Mouse (Mus musculus) forebrain, postnatal 0 days (tissue): ENCODE measurements around the gene Rictor. TPM values are rescaled to one million over a fixed set of nuclear protein-coding genes. Genes with fewer than 3 reads are reported as not detected.
"Not testable (repeated sequence)": the region's sequence is repeated elsewhere in the genome, so short reads cannot be mapped to it uniquely, and the experiment has no call there.

Experiments
- ATAC-seq: fragments of 200-750 bp; cut with Nextera tagmentation; 2 replicates; pipeline ENCODE4 v1.8.0; 2017; ENCODE audit warnings: mild to moderate bottlenecking, moderate library complexity
- DNase-seq: peaks from one replicate; pipeline ENCODE4 v3.0.0-alpha.2; 2015
- H3K27ac ChIP-seq: fragments of 300-500 bp; sonication (generic); 2 replicates; pipeline ENCODE4 v1.5.1; 2014; ENCODE audit warnings: low read depth, mild to moderate bottlenecking, antibody characterized with exemption, low read length, moderate library complexity, mixed read lengths
- H3K27me3 ChIP-seq: fragments of 300-500 bp; sonication (generic); 2 replicates; pipeline ENCODE4 v1.6.1; 2014; ENCODE audit warnings: mild to moderate bottlenecking, low read length, mixed read lengths; ENCODE audit not compliant: insufficient read depth
- H3K36me3 ChIP-seq: fragments of 300-500 bp; sonication (generic); 2 replicates; pipeline ENCODE4 v1.6.1; 2014; ENCODE audit warnings: mild to moderate bottlenecking, moderate library complexity; ENCODE audit not compliant: insufficient read depth
- H3K4me1 ChIP-seq: fragments of 300-500 bp; sonication (generic); 2 replicates; pipeline ENCODE4 v1.6.1; 2014; ENCODE audit warnings: antibody characterized with exemption; ENCODE audit not compliant: insufficient read depth
- H3K4me2 ChIP-seq: fragments of 300-500 bp; sonication (generic); 2 replicates; pipeline ENCODE4 v1.6.1; 2014; ENCODE audit warnings: low read depth, mild to moderate bottlenecking, moderate library complexity
- H3K4me3 ChIP-seq: fragments of 300-500 bp; sonication (generic); 2 replicates; pipeline ENCODE4 v1.5.1; 2014; ENCODE audit warnings: low read depth, low read length, mixed read lengths
- H3K9ac ChIP-seq: fragments of 300-500 bp; sonication (generic); 2 replicates; pipeline ENCODE4 v1.6.1; 2014; ENCODE audit warnings: mild to moderate bottlenecking
- H3K9me3 ChIP-seq: fragments of 300-500 bp; sonication (generic); 2 replicates; pipeline ENCODE4 v1.6.1; 2016; ENCODE audit warnings: low read length
- CTCF ChIP-seq: sonication (generic); IDR thresholded peaks from 2 replicates; pipeline ENCODE4 v1.5.1; 2016; ENCODE audit warnings: antibody characterized with exemption, control low read depth, low read depth
- WGBS: fragments of 180-500 bp; shearing (Covaris S2); extraction: QIAGEN DNeasy Blood & Tissue Kit; methylation state at CpG from one replicate; pipeline ENCODE4 v1.1.7; 2014; 5-methylcytosine and 5-hydroxymethylcytosine counted together
- polyA plus RNA-seq: library from polyadenylated mRNA; unstranded; fragments of >200 nt; fragmentation: Nextera tagmentation; extraction: Ambion mirVana; gene quantifications from 2 replicates; pipeline ENCODE4 v1.2.1, GENCODE M21; 2015
- total RNA-seq: library from RNA; depleted of rRNA; stranded (reverse); fragments of >200 nt; gene quantifications from 2 replicates; pipeline ENCODE4 v1.2.3, GENCODE M21; 2014

Gene Rictor
- total and polyA plus RNA-seq, 2 experiments from 2014 or later: 32.9 to 42.0 TPM

DNA sequence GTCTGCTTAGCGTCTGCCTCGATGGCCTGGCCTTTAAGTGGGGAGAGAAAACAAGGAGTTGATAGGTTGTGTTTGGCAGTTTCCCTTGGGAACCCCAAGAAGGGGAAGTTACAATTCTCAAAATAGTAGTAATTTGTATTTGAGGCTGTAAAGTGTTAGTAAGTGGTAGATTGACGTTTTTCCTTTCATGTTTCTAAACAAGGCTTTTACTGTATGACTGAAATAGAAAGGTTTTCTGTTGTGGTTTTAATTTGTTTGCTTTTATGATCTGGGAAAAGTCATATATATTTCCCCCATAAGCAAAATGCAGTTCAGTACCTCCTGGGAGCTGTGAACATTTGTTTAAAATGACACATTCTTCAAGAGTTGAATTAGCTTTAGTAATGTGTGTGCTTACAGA, 64.1 kb downstream of the Rictor start:
- TF ChIP-seq CTCF: no peak
- DNase-seq (no peak), ATAC-seq (no peak)
- no peak overlapping the region for H3K9ac ChIP-seq
- H3K36me3 ChIP-seq: peaks cover 57% of the 10 kb centered on the region
- H3K9me3 ChIP-seq: no peaks in the 10 kb centered on the region
- no peak overlapping the region for H3K4me3 ChIP-seq
- H3K4me1 ChIP-seq: no peaks in the 10 kb centered on the region
- H3K27ac ChIP-seq: no peak overlapping the region
- WGBS: 86% methylated on average over 3 of the region's 3 CpGs
- H3K27me3 ChIP-seq: no peaks in the 10 kb centered on the region
- H3K4me2 ChIP-seq: no peak overlapping the region

DNA sequence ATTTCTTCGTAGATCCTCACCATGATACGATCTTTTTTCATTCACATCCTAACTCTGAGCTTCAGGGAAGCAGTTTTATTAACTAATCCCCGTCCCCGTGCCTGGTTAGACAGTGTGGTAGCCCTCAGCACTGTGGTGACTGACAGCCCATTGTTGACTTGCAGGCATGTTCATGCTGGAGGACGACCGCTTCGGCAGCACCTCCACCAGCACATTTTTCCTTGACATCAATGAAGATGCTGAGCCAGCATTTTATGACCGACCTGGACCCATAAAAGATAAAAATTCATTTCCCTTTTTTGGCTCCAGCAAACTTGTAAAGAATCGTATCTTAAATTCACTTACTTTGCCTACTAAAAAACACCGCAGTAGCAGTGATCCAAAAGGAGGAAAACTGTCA, 78.0 kb downstream of the Rictor start:
- 91% methylated on average over 10 of the region's 10 CpGs for WGBS
- no peak for ATAC-seq
- peaks cover 77% of the 10 kb centered on the region for H3K36me3 ChIP-seq

DNA sequence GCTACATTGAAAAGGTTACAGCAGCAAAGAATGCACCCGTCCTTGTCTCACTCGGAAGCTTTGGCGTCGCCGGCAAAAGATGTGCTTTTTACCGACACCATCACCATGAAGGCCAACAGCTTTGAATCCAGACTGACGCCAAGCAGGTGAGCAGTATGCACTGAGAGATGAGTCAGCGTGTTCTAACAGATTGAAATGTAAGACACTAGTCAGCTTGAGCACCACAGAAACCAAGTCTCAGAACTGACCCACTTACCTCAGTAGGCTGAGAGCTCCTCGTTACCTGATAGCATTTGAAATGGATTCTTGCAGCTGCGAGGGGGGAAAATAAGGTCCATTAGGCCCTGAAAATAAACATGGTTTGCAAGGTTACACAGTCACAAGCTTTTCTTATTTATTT, 79.1 kb downstream of the Rictor start:
- ATAC-seq (no peak), DNase-seq (no peak)
- no peak for TF ChIP-seq CTCF
- Histone ChIP-seq H3K9ac (no peak overlapping the region), H3K27me3 (no peaks in the 10 kb centered on the region), H3K9me3 (no peaks in the 10 kb centered on the region), H3K4me3 (no peak overlapping the region), H3K4me2 (no peak overlapping the region), H3K4me1 (no peaks in the 10 kb centered on the region), H3K27ac (no peak overlapping the region), H3K36me3 (peaks cover 77% of the 10 kb centered on the region)
- WGBS: 94% methylated on average over 10 of the region's 10 CpGs

More for the DNA sequence above, 78.0 kb downstream of the Rictor start:
- no peak for TF ChIP-seq CTCF
- H3K4me1 ChIP-seq: no peaks in the 10 kb centered on the region
- no peak for DNase-seq
- H3K4me2 ChIP-seq: no peak overlapping the region
- H3K27me3 ChIP-seq: no peaks in the 10 kb centered on the region
- H3K4me3 ChIP-seq: no peak overlapping the region
- H3K9ac ChIP-seq: no peak overlapping the region
- H3K9me3 ChIP-seq: no peaks in the 10 kb centered on the region
- H3K27ac ChIP-seq: no peak overlapping the region

DNA sequence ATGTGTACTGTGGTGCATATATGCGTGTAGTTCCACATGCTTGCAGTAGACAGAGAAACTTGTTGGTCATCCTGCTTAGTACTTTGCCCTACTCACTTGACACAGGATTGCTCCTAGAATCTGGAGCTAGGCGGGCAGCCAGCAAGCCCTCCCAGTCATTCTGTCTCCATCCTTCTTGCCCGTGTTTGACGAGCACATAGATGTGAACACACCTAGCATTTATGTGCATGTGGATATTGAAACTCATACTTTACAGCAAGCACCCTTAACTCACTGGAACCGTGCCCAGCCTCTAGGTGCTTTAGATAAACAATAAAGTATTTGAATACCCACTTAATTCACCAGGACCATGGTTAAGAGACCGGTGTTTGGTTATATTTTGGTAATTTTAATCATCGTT, 81.8 kb downstream of the Rictor start:
- TF ChIP-seq CTCF: no peak
- WGBS: 86% methylated on average over 7 of the region's 7 CpGs
- Histone ChIP-seq H3K9me3 (no peaks in the 10 kb centered on the region), H3K4me2 (no peak overlapping the region), H3K4me1 (no peaks in the 10 kb centered on the region), H3K9ac (no peak overlapping the region), H3K27ac (no peak overlapping the region), H3K4me3 (no peak overlapping the region), H3K27me3 (no peaks in the 10 kb centered on the region), H3K36me3 (peaks cover 76% of the 10 kb centered on the region)
- ATAC-seq (no peak), DNase-seq (no peak)

DNA sequence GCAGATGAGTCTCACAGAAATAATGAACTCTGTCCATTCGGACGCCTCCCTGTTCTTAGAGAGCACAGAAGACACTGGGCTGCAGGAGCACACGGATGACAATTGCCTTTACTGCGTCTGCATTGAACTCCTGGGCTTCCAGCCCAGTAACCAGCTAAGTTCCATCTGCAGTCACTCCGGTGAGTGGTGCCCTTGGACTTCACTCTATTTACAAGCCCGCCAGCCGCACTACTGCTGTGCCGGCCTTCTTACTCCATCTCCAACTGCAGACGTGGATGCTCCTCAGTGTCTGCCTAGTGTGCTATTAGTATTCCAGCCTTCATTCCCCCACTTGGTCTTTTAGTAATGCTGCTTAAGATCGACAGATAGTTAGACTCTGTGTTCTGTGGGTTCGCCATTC, 83.5 kb downstream of the Rictor start:
- Histone ChIP-seq H3K27me3 (no peaks in the 10 kb centered on the region), H3K27ac (no peak overlapping the region), H3K4me1 (no peaks in the 10 kb centered on the region), H3K4me3 (no peak overlapping the region), H3K9me3 (no peaks in the 10 kb centered on the region), H3K9ac (no peak overlapping the region), H3K36me3 (peaks cover 79% of the 10 kb centered on the region), H3K4me2 (no peak overlapping the region)
- no peak for TF ChIP-seq CTCF
- ATAC-seq (no peak), DNase-seq (no peak)
- 86% methylated on average over 11 of the region's 11 CpGs for WGBS

DNA sequence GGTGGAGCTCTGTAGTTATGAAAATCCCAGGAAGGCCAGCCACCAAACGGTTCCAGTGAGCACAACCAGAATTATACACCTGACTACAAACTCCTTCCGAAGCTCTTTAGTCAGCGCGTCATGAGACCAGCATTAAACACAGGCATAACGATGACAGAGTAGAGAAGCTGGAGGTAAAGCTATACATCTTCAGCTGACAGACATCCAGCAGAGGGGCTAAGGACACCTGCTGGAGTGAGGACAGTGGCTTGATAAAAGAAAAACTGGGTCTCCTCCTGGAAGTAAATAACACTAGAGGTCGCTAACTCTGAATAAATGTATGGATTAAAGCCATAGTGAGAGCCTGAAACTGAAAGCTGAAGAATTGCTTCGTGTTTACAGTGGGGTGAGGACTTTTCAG, 84.7 kb downstream of the Rictor start:
- H3K27ac ChIP-seq: no peak overlapping the region
- DNase-seq (no peak), ATAC-seq (no peak)
- H3K36me3 ChIP-seq: peaks cover 80% of the 10 kb centered on the region
- no peaks in the 10 kb centered on the region for H3K27me3 ChIP-seq
- no peaks in the 10 kb centered on the region for H3K9me3 ChIP-seq
- WGBS: 84% methylated on average over 7 of the region's 7 CpGs
- H3K9ac ChIP-seq: no peak overlapping the region
- H3K4me1 ChIP-seq: no peaks in the 10 kb centered on the region
- TF ChIP-seq CTCF: no peak
- no peak overlapping the region for H3K4me3 ChIP-seq
- H3K4me2 ChIP-seq: no peak overlapping the region

DNA sequence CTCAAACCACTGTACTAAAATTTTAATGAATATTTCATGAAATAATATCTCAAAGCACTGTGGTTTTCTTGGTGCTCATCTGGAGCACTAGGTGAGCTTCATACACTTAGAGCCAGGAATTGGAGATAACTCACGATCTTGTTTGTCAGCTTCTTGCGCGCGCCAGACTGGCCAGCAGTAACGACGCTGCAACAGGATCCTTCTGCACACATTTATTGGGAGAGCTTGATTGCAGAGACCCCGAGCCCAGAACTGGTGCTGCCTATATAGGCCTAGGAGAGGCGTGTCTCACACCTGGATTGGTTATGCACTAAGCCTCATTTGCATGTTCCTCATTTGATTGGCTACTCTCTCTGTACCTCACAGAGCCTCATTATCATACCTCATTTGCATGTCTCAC, 93.0 kb downstream of the Rictor start:
- not testable (repeated sequence) for H3K27ac ChIP-seq, DNase-seq, H3K9me3 ChIP-seq, H3K4me2 ChIP-seq, H3K4me3 ChIP-seq, H3K9ac ChIP-seq, H3K4me1 ChIP-seq, H3K27me3 ChIP-seq, ATAC-seq
- peaks cover 15% of the 10 kb centered on the region for H3K36me3 ChIP-seq
- WGBS: 97% methylated on average over 8 of the region's 8 CpGs

DNA sequence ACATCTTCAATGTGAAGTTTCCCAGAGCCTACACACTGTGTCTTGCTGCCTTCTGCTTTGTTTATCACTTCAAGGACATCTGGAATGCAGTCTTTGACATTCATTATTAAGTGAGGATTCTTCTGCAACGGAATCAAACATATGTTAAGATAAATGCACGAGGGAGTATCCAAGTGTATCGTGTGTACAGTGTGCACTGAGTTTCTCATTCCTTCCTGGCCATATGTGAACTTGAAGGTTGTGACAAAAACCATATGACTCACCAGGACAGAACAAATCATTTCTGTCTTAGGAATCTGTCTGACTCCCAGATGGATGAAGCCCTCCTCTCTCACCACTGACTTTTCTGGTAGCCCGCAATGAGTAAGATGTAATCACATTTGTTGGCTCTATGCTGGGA, 107.6 kb downstream of the Rictor start:
- H3K4me2 ChIP-seq: no peak overlapping the region
- ATAC-seq: no peak
- H3K9ac ChIP-seq: no peak overlapping the region
- no peak overlapping the region for H3K4me3 ChIP-seq
- no peaks in the 10 kb centered on the region for H3K9me3 ChIP-seq
- DNase-seq: no peak
- H3K27ac ChIP-seq: no peak overlapping the region
- H3K27me3 ChIP-seq: no peaks in the 10 kb centered on the region
- H3K36me3 ChIP-seq: no peaks in the 10 kb centered on the region
- no peak for TF ChIP-seq CTCF
- WGBS: 79% methylated on average over 4 of the region's 4 CpGs
- H3K4me1 ChIP-seq: no peaks in the 10 kb centered on the region
